Mouse (Mus musculus) MEL-GATA-1-ER (cell line): ENCODE measurements around the gene Tmem211.

ENCODE experiments used
- DNase-seq: peaks from one replicate; pipeline ENCODE4 v3.0.0-alpha.2; 2012; ENCODE audit warnings: low read depth; ENCODE audit errors: extremely low read depth

Gene Tmem211

DNA sequence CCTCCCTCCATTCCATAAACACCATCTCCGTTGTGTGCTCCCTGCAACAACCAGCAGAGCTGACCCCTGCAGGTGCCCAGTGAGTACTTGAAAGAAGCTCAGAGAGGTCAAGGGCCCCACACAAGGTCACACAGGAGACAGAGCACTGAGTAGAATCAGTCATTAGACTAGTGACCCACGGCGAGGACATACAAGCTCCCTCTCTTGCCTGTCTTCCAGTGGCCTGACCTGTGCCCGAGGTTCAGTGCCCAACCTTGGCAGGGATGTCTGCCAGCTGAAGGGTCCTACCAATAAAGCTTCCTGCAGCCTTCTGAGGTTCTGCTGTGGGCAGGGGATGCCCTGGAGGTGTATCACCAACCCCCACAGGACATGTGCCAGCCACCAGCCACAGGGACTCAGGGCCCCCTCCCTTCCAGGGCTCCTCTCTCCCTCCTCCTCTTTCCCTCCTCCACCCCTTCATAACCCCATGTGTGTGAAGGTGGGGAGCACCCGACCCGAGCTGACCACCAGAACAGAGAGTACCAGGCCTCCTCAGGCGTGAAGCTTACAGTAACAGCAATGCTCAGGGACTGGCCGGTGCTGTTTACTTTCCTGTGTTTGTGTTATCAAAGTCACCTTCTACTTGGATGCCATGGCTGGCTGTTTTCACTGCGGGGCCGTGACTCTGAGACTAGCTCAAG is 14.4 kb upstream of the Tmem211 start:
- no peak for DNase-seq

DNA sequence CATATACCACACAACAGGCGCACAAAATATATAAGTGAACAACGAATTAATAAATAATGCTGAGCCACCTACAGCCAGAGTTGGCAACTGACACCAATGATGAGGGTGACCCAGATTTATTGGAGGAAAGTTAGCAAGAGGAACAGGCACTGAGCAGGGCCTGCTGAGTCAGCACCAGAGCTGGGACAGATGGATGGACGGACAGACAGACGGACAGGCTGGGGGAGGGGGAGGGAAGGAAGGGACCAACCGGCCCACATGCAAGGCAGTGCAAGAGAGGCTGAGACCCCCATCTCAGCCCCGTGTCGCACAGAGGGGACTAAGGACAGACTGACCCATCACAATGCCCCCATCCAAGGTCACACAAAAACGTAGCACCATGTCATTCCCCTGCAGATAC is 12.7 kb upstream of the Tmem211 start:
- DNase-seq = no peak

DNA sequence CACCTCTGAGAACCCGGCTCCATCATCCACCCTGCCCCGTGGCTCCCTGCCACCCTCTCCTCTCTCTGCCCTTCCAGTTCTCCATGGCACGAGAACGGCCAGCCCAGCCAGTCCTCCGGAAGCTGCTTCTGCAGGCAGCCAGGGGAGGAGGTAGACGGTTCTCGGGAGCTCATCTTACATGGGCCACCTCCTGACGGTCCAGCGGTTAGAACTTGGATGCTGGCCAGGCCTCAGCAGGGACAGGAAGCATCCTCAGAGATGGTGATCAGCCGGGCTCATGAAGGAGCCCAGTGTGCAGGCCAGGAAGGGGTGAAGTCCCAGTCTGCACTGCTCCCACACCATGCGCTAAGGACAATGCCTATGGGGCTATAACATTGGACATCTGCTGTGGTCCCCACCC is 12.3 kb upstream of the Tmem211 start:
- no peak for DNase-seq

DNA sequence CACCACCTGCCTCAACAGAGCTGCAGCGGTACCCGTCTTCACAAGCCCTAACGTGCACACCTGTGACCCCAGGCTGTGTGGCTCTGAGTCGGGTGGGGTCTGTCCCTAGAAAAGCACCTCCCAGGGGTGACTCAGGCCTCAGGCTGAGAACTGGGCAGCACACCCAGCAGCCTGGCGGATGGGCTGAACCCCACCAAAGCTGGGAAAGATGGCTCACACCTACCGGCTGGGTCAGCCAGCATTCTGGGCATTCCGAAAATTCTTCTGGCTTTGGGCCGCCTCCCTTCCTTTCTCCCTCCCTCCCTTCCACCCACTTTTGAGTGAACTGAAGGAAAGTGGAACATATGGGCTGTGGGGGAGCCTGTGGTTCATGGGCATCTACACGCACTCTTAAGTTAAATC is 11.1 kb upstream of the Tmem211 start:
- DNase-seq = no peak

DNA sequence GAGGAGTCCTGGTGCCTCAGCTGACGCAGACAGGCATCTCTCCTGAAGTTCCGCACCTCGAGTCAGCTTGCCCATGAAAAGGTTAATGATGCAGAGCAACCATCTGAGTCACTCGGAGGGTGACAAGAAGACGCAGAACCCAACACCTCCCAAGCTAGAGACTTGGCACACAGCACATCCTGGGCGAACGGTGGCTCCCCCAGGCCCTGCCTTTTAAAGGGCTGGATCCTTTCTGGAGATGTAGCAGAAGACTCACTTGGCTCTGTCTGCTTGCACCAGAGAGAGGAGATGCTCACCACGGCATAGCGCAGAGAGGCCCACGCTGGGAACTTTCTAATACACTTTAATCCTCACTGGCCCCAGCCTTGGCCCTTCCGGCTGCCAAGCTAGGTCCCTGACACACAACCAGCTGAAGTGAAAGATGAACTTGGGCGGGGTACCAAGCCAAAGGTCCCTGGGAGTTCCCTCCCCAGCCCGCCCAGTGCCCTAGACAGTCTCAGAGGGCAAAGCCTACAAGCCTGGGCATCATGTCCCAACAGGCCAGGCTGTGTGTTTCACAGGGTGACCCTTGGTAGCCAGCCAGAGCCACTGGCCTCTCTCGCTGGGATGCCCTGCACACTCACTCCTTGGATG is 10.3 kb upstream of the Tmem211 start:
- DNase-seq = no peak

DNA sequence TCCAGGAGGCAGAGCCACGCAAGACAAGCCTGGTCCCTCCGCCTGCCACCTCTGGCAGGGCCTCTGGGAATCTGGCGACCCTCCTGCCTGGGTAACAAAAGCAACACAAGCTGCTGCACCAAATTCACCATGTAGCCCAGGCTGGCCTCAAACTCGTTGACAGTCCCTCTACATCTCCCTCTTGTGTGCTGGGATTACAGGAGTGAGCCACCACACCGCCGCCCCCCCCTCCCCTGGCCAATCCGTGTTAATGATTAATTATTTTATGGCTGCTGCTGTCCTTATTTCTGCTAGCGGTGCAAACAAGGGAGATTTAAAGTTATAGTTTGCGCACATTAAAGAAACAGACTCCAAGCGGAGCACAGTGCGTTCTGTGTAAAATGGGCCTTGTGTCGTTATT is 9.6 kb upstream of the Tmem211 start:
- DNase-seq = no peak

DNA sequence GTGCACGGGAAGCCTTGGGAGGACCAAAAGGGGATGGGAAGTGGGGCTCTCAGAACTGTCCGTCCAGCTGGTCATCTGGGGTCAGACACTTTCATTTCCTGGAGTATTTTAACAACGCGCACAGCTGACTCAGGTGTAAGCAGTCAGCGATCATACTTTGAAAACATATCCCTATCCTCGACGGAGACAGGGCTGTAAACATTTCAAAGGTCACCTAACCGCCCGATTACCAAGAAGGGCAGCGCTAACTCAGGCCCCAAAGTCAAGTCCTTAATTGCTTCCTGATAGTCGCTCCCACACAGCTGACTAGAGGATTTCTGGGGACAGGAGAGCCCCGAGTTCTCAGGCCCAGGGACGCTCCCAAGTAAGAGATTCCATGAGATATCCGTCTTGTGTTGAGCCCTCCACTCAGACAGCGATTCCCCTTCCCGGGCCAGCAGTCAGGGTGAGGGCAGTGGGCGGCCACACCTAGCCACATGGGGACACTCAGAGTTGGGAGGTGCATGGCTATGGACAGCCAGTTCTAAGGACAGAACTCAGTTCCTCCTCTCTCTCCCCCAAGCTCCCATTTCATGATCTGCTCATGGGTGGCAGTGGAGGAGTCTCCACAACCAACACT is 8.0 kb upstream of the Tmem211 start:
- DNase-seq = no peak

DNA sequence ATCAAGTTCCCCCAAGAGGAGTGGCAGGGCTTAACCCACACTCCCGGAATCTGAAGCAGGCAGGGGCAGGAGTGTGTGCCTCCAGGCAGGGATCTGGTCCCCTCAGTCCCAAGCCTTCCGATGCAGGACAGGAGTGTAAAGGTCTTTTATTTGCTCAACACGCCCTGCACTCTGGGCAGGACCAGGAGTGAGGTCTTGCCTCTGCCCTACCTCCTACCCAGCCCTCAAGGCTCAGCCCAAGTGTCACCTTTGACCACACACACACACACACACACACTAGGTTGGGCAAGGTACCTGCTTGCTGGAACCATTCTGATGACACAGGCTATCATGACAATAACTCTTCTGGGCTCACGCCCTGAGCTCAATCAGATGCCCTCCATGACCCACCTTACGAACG is 7.3 kb upstream of the Tmem211 start:
- no peak for DNase-seq

DNA sequence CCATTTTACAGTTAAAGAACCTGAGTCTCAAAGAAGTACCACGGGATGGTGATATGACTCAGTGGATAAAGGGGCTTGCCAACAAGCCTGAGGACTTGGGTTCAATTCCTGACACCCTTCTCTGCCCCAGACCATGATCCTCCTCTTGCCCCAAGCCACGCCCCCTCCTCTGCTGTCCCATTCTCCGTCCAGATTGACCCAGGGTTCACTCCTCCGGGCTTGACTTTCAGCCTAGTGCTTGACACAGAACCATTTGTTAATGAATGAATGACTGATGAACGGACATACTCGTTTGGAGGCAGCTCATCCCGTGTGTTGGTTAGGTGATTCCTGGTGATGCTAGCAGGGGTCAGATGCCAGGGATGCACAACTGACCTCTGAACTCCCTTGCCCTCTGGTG is 6.8 kb upstream of the Tmem211 start:
- DNase-seq = no peak

DNA sequence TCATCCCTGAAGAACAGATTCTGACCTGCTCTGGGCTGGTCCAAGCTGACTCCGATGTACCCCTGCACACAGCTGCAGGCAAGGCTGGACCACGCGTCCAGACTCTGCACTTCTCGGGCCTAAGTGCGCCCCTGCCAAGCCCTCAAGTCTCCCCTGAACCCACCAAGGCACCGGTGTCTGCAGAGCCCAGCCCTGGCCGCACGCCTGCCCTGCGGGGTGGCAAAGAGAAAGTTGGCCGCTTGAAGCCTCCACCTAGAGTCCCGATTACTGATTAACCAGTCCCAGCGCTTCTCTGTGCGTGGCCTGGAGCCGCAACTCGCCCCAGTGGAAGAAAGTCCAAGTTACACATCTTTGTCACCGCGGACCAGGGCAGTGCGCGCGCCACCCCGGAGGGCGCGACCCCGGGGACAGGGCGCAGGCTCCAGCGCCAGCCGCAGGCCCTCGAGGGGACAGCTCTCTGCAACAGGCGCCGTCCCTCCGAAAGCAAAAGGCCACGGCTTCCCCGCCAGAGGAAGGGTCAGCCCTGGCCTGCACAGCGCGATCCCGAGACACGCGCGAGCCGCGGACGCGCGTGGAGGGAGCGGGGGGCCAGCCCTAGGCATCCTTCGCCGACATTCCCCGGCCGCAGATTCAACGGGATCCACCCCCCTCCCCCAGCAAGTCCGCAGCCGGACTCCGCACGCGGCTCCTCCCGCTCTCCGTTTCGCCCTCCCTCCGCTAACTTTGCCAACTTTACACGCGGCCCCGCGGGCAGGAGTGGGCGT is 6.1 kb upstream of the Tmem211 start:
- no peak for DNase-seq

DNA sequence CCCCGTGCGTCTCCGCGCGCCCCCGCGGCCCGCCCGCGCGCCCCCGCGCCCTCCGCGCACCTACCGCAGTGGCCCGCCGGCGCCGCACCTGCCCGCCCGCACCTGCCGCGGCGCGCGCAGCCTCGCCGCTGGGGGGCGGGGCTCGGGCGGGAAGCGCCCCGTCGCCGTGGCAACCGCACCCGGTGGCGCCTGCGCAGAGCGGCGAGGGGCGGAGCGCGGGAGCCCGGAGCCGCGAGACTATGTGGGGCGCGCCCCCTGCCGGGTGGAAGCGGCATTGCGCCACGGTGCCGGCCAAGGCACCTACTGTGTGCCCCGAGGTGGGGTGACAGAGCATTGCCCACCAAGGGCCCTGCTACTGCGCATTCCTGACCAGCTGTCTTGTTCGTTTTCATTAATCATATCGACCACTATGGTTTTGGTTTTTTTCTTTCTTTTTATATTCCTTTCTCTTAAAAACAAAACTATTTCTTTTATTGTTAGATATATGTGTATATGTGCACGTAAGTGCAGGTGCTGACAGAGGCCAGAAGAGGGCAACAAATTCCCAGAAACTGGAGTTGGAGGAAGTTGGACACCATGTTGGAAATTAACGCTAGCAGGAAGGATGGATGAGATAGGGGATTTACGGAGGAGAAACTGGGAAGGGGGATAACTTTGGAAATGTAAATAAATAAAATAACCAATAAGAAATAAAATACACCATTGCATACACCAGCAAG is 5.4 kb upstream of the Tmem211 start, which contains the start of gene 2900026A02Rik:
TSS of gene 2900026A02Rik (minus strand) at position 90 of the 719 bp plus-strand sequence.
- DNase-seq = no peak

DNA sequence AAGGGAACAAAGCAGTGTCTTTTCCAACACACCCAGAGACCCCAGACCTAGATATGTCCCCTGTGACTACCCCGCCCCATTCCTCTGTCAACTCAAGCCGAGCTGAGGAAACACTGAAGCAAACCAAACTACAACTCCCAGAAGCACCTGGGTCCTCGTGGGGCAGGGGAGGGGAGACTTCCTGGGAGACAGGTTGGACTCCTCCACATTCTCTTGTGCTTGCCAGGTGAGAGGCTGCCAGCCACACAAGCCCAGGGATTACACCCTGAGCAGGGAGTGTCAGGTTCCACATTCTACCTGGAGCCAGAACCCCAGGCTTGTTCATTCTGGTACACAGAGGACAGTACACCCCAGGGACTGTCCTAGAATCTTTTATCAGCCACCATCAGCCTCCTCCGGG is 2.8 kb upstream of the Tmem211 start:
- no peak for DNase-seq

DNA sequence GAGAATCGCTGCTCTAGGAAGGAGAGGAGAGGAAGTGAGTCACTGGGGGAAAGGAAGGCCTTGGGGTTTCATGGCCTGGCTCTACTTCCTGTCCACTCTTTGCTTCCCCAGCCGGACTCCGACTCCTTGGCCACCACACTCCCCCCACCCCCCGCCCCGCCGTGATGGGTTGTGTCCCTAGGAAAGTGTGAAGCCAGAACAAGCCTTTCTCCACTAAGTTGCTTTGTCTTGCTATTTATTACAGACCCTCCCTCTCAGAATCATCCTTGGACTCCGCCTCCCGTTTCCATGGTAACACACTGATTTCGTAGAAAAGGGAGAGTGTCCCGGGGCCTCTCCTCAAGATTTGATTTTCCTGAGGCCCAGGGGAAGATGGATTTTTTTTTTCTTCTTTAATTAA is 1.4 kb upstream of the Tmem211 start:
- DNase-seq = no peak

DNA sequence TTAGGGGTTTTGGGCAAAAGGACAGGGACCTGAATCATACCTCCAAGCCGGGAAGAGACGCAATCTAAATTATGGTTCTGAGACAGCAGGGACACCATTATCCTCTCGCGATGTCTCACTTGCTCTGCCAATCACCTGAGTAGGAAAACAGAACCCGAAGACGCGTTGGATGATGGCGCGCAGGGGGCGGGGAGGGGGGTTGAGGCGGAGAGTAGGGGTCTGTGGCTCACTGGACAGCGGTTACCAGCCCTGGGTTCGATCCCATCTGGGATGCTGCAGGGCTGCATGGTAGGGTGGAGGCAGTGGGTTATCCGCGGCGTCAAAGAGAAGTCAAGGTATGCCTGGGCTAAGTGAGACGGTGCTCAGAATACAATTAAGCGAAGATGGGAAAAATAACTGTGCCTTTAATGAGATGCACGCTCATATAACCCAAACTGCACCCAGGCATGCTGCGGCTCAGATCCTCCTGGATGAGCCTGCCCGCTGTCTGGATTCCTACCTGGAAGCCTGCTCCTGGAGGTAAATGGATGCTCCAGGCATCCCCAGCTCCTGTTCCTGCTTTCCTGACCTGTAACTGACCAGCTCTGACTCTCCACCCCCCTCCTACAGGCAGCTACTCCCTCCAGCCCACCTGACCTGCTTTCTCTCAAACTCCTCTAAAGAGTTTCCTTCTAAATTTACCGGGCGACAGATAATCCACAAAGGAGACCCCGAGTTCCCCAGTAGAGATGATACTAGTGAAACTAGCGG is 848 bp upstream of the Tmem211 start:
- DNase-seq = no peak

DNA sequence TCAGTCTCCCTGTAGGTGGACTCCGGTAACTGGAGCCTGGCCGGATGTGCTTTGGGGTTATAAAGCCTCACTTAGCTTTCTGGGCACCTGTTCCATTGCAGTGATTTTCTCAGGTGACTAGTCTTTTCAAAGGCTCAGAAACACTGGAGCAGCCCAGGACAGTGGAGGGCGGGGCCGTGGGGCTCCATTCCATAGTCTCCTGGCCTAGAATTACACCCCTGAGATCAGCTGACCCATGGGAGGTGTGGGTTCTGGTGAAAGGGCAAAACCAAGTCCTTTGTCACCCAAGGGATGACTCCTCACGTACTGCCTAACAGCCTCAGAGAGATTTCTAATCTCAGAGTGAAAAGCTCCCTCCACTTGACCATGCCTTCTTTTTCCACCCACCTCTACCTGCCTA is 3.5 kb downstream of the Tmem211 start:
- DNase-seq = no peak

DNA sequence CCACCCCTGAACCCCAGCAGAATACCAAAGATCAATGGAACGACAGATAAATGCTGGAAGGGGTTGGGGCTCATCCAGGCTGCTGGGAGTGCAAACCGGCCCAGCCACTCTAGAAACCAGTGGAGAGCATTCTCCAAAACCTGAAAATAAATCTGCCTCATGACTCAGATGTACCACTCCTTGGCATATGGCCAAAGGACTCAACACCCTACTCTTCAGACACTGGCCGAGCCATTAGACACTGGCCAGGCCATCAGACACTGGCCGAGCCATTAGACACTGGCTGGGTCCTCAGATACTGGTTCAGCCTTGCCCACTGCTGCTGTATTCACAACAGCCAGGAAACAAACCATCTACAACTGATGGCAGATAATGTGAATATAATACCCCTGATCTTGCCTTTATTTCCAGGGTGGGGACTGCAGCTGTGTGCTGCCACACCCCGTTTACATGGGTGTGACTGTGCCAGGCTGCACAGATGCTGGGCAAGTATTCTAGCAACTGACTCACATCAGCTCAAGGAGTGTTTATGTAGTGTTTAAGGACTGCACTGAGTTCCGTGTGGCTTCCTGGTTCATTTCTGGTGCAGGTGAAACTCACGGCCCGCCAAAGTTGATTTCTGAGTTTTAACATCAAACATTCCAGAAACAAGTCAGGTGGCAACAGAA is 22.7 kb downstream of the Tmem211 start:
- DNase-seq = no peak

DNA sequence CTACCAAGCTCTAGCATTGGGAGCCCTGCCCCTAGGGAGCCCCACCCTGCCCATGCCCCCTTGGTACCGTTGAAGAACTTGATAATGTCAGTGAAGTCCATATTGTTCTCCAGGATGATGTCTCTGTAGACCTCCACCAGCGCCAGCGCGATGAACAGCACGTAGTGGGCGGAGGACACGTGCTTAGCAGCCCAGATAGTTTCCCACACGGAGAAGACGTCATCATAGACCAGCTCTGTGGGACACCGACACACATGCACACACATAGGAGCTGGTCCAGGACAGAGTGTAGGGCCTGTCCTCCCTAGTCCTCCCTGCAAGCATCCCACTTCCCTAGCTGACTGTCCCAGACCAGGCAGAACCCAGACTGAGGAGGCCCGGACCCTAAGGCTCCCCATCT is 24.1 kb downstream of the Tmem211 start:
- DNase-seq = no peak

DNA sequence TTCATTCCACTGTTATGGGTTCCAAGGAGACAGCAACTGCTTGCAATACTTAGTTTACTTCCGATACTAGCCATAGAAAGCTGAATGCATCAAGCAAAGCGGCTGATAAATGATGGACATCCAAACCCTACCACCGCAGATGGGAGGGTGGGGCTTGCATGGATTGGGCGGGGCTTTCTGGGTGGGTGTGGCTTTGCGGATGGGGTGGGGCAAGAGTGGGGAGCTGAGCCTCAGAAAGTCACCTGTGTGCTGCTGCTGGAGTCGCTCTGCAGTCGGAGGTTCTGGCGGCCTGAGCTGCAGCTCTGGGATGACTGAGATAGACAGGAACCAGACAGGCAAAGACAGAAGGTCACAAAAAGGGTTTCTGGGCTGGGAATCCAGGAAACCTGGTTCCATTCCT is 38.9 kb downstream of the Tmem211 start:
- DNase-seq = no peak

DNA sequence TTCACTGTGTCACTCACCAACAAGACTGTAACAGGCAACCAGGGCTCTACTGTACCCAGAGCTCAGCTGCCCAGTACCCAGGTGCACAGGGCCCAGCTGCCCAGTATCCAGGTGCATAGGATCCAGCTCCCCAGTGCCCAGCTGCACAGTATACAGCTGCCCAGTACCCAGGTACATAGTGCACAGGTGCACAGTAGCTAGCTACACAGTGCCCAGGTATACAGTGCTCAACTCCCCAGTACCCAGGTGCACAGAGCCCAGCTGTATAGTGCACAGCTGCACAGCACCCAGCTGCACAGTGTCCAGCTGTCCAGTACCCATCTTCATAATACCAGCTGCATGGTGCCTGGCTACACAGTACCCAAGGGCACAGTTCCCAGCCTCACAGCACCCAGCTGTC is 41.5 kb downstream of the Tmem211 start:
- DNase-seq = no peak

DNA sequence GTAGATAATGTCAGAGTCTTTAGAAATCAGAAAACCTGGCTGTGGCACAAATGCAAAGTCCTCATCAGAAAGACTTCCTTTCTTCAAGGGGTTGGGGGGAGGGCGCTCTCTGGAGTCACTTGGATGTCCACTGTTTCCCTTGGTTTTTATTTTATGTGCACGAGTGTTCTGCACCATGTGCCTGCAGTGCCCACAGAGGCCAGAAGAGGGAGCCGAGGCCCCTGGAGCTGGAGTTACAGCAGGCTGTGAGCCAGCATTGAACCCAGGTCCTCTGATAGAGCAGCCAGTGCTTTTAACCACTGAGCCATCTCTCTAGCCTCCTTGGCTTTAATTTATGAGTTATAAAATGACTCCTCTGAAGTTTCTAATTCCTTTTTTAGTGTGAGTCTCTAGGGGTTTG is 43.3 kb downstream of the Tmem211 start:
- DNase-seq = no peak
